Mouse (Mus musculus): ENCODE results near the gene Cacnb1.

DNA sequence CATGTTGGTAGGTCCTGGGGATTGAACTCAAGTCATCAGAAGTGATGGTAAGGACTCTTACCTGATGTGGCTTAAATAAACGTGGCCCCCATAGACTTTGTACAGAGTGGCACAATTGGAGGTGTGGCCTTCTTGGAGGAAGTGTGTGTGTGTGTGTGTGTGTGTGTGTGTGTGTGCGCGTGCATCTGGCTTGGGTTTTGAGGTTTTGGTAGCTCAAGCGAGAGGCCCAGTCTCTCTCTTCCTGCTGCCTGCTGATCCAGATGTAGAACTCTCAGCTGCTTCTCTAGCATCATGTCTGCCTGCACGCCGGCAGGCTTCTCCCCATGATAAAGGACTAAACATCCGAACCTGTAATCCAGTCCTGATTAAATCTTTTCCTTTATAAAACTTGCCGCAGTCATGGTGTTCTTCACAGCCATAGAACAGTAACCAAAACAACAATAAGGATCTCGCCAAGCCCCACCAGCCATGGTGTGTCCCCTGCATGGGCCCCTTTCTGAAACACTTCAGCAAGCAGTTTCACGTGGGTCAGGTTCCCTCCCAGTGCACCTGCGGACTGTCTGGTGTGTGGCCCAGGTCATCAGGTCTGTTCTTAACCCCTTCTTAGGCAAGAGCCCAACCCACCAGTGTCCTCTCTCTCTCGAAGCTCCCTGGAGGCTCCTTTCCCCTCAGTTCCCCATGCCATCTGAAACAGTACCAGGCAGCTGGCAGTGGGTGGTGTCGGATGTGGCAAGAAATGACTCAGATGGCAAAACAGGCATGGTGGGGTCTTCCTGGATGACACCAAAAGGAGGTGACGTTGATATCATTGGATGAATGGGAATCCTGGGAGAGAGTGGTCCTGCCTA, 27.1 kb upstream of the Cacnb1 start:
- TF ChIP-seq CTCF (IDR thresholded peaks at IDR 0.05; ENCODE audit: extremely low read depth, insufficient read length, insufficient replicate concordance, low read depth, low read length): no peak
- TF ChIP-seq POLR2A (IDR thresholded peaks at IDR 0.05; ENCODE audit: low read depth, low read length): no peak

All from small intestine, adult 2 months (tissue).